Mouse (Mus musculus): ENCODE data around the gene Bcl7c. TPM values are rescaled to one million over a fixed set of nuclear protein-coding genes. Genes with fewer than 3 reads are reported as not detected.

The Bcl7c gene
- 36.0 and 45.7 TPM in 2 replicates for polyA plus RNA-seq (2014; fragmentation: Nextera tagmentation; extraction: Ambion mirVana)

DNA sequence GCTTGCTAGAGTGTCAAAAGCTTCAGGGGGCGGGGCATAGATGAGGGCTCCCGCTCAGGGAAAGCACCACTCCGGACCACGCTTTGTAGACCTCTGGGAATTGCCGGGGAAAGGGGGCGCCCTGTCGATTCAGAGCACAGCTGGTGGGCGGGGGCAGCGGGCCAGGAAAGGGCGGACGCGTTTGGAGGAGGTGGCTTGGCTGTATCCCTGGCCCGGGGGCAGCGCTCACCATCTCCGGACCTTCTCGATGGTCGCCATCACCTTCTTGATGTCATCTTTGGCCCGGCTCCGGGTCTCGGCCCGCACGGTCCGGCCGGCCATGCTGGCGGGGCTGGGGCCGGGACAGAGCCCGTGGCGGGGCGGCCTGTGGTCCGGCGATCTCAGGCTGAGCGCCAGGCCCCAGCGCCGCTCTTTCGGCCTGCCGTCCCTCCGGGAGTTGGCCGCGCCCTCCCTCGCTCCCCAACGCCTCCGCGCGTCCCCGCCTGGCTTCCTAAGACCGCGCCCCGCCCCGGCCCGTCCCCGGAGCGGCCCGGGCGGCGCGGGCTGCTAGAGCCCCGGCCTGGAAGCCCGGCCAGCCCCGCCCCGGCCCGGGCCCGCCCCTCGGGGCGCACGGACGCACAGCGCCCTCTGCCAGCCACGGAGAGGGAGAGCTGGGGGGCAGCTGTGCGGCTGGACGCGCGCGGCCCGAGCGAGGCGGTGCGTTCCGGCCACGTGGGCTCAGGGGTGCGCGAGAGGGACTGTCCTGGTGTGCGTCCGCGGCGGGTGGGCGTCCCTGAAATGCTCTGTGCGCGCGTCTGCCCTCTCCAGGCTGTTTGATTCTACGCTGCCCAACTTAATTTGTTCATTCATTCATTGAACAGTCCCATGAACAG, at the start of gene Bcl7c:
Gene Bcl7c, minus strand, starts transcription at position 727 of the 872 bp plus-strand sequence.
- Histone ChIP-seq H3K4me2 (ENCODE audit: low read depth, low read length) (peak within 1 kb of the TSS; percentile 75), H3K4me1 (ENCODE audit: control insufficient read depth, insufficient read depth, low read length) (peaks cover 14% of the 10 kb centered on the region), H3K9me3 (ENCODE audit: control insufficient read depth, low read length) (no peaks in the 10 kb centered on the region), H3K27me3 (ENCODE audit: control insufficient read depth, insufficient read depth, low read length) (no peaks in the 10 kb centered on the region), H3K27ac (ENCODE audit: low read depth, low read length) (peak within 1 kb of the TSS; percentile 92), H3K4me3 (ENCODE audit: low read depth, low read length) (peak within 1 kb of the TSS; percentile 75), H3K36me3 (ENCODE audit: control insufficient read depth, insufficient read depth, low read length) (0 out of 2 replicates have a peak, but pooled peaks cover 12% of the 10 kb centered on the region), H3K9ac (replicated peaks; ENCODE audit: low read depth, low read length) (peak within 1 kb of the TSS; percentile 83)
- peak; percentile 87 for ATAC-seq (ENCODE audit: low read depth)
- under 1% methylated on average over 64 of the region's 90 CpGs for WGBS

DNA sequence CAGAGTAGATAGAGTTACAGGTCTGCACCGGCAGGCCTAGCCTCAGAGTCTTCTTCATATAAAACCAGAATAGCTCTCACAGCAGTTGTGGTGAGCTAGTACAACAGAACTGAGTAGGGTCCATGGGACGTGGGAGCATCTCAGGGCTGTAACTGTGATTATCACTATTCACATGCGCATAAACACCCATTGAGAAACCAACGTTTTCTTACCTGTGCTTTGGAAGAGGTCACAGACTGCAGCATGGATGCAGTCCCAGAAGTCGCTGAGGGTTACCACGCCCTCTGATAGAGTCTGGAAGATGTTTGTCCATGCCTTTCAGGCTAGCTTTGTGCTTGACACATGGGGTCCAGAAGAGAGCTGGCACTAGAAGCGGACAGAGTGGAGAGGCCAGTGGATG, 45.0 kb upstream of the Bcl7c start:
- Histone ChIP-seq H3K4me1 (ENCODE audit: control insufficient read depth, insufficient read depth, low read length) (0 out of 2 replicates have a peak, but pooled peaks cover 6% of the 10 kb centered on the region), H3K27ac (ENCODE audit: low read depth, low read length) (no peak overlapping the region), H3K4me3 (ENCODE audit: low read depth, low read length) (no peak overlapping the region), H3K9me3 (ENCODE audit: control insufficient read depth, low read length) (no peaks in the 10 kb centered on the region), H3K36me3 (ENCODE audit: control insufficient read depth, insufficient read depth, low read length) (peaks cover 86% of the 10 kb centered on the region), H3K27me3 (ENCODE audit: control insufficient read depth, insufficient read depth, low read length) (no peaks in the 10 kb centered on the region), H3K4me2 (ENCODE audit: low read depth, low read length) (no peak overlapping the region), H3K9ac (replicated peaks; ENCODE audit: low read depth, low read length) (0 out of 2 replicates have a peak overlapping the region, but pooled peaks have one; percentile 12)
- ATAC-seq (ENCODE audit: low read depth), result no peak
- WGBS, result 87% methylated on average over 7 of the region's 7 CpGs

DNA sequence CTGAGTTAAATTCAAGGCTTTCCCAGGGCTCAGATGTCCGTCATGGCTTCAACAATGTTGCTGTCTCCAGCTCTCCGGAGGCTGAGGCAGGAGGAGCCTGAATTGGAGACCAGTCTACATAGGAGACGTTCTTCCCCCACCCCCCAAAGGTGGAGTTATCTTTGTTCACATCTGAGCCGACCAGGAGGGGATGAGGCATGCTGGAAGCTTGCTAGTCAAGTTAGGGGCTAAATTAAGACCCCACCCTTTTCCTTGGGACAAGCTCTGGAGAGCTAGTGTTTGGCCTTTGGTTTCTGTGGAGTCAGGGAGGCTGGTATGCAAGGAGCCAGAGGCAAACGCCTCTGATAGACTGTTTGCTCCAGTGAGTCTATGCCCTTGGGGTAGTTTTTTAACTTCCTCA, 44.4 kb upstream of the Bcl7c start:
- H3K27ac ChIP-seq (ENCODE audit: low read depth, low read length), result no peak overlapping the region
- WGBS, result 77% methylated on average over 5 of the region's 5 CpGs
- H3K4me2 ChIP-seq (ENCODE audit: low read depth, low read length), result no peak overlapping the region
- H3K9me3 ChIP-seq (ENCODE audit: control insufficient read depth, low read length), result no peaks in the 10 kb centered on the region
- no peak overlapping the region for H3K4me3 ChIP-seq (ENCODE audit: low read depth, low read length)
- H3K27me3 ChIP-seq (ENCODE audit: control insufficient read depth, insufficient read depth, low read length), result no peaks in the 10 kb centered on the region
- ATAC-seq (ENCODE audit: low read depth), result no peak
- peaks cover 83% of the 10 kb centered on the region for H3K36me3 ChIP-seq (ENCODE audit: control insufficient read depth, insufficient read depth, low read length)
- no peak overlapping the region for H3K9ac ChIP-seq (replicated peaks; ENCODE audit: low read depth, low read length)
- 0 out of 2 replicates have a peak, but pooled peaks cover 6% of the 10 kb centered on the region for H3K4me1 ChIP-seq (ENCODE audit: control insufficient read depth, insufficient read depth, low read length)

- WGBS, result 97% methylated on average over 27 of the region's 27 CpGs
- H3K36me3 ChIP-seq (ENCODE audit: control insufficient read depth, insufficient read depth, low read length), result peaks cover 76% of the 10 kb centered on the region
- H3K9ac ChIP-seq (replicated peaks; ENCODE audit: low read depth, low read length), result no peak overlapping the region
- H3K27me3 ChIP-seq (ENCODE audit: control insufficient read depth, insufficient read depth, low read length), result no peaks in the 10 kb centered on the region
- ATAC-seq (ENCODE audit: low read depth), result no peak
- peaks cover 16% of the 10 kb centered on the region for H3K4me1 ChIP-seq (ENCODE audit: control insufficient read depth, insufficient read depth, low read length)
- H3K27ac ChIP-seq (ENCODE audit: low read depth, low read length), result no peak overlapping the region
- H3K4me3 ChIP-seq (ENCODE audit: low read depth, low read length), result no peak overlapping the region
- no peaks in the 10 kb centered on the region for H3K9me3 ChIP-seq (ENCODE audit: control insufficient read depth, low read length)
- H3K4me2 ChIP-seq (ENCODE audit: low read depth, low read length), result no peak overlapping the region
These were observed 43.3 kb upstream of the Bcl7c start for GRCm38 (mm10) chr7:127752069-127752468.

DNA sequence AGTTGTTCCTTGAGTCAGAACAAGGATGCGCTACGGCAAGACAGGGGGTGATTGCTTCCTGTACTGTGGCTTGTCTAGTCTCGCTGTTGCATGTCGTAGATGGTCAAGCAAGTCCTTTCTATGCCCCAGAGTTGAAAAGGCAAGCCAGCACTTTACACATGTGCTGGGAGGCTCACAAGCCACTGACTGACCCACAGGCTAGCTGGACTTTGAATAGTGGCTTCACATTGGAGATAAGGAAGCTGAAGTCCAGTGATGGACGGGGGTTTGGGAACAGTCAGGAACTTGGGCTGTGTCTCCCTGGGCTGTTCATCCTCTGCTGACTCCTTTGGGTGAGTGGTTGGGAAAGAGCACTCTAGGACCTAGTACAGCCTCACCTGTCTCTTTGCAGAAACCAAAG, 42.9 kb upstream of the Bcl7c start:
- H3K27ac ChIP-seq (ENCODE audit: low read depth, low read length), result no peak overlapping the region

GRCm38 (mm10) chr7:127750131-127751127, 41.7 kb upstream of the Bcl7c start:
- no peak for ATAC-seq (ENCODE audit: low read depth)
- WGBS, result 90% methylated on average over 18 of the region's 19 CpGs
- H3K4me3 ChIP-seq (ENCODE audit: low read depth, low read length), result no peak overlapping the region

More for the DNA sequence above, 42.9 kb upstream of the Bcl7c start:
- no peaks in the 10 kb centered on the region for H3K27me3 ChIP-seq (ENCODE audit: control insufficient read depth, insufficient read depth, low read length)
- H3K9ac ChIP-seq (replicated peaks; ENCODE audit: low read depth, low read length), result no peak overlapping the region
- H3K4me1 ChIP-seq (ENCODE audit: control insufficient read depth, insufficient read depth, low read length), result peaks cover 15% of the 10 kb centered on the region
- no peak for ATAC-seq (ENCODE audit: low read depth)
- WGBS, result 96% methylated on average over 5 of the region's 5 CpGs
- H3K9me3 ChIP-seq (ENCODE audit: control insufficient read depth, low read length), result no peaks in the 10 kb centered on the region
- H3K4me2 ChIP-seq (ENCODE audit: low read depth, low read length), result no peak overlapping the region
- H3K36me3 ChIP-seq (ENCODE audit: control insufficient read depth, insufficient read depth, low read length), result peaks cover 72% of the 10 kb centered on the region
- H3K4me3 ChIP-seq (ENCODE audit: low read depth, low read length), result no peak overlapping the region

GRCm38 (mm10) chr7:127748235-127748560, 39.5 kb upstream of the Bcl7c start:
- peak overlapping the region; percentile 70 for H3K4me3 ChIP-seq (ENCODE audit: low read depth, low read length)

More at GRCm38 (mm10) chr7:127750131-127751127, 41.7 kb upstream of the Bcl7c start:
- peaks cover 13% of the 10 kb centered on the region for H3K4me1 ChIP-seq (ENCODE audit: control insufficient read depth, insufficient read depth, low read length)
- no peaks in the 10 kb centered on the region for H3K27me3 ChIP-seq (ENCODE audit: control insufficient read depth, insufficient read depth, low read length)
- no peaks in the 10 kb centered on the region for H3K9me3 ChIP-seq (ENCODE audit: control insufficient read depth, low read length)
- peaks cover 64% of the 10 kb centered on the region for H3K36me3 ChIP-seq (ENCODE audit: control insufficient read depth, insufficient read depth, low read length)
- H3K27ac ChIP-seq (ENCODE audit: low read depth, low read length), result no peak overlapping the region
- no peak overlapping the region for H3K4me2 ChIP-seq (ENCODE audit: low read depth, low read length)
- H3K9ac ChIP-seq (replicated peaks; ENCODE audit: low read depth, low read length), result no peak overlapping the region

DNA sequence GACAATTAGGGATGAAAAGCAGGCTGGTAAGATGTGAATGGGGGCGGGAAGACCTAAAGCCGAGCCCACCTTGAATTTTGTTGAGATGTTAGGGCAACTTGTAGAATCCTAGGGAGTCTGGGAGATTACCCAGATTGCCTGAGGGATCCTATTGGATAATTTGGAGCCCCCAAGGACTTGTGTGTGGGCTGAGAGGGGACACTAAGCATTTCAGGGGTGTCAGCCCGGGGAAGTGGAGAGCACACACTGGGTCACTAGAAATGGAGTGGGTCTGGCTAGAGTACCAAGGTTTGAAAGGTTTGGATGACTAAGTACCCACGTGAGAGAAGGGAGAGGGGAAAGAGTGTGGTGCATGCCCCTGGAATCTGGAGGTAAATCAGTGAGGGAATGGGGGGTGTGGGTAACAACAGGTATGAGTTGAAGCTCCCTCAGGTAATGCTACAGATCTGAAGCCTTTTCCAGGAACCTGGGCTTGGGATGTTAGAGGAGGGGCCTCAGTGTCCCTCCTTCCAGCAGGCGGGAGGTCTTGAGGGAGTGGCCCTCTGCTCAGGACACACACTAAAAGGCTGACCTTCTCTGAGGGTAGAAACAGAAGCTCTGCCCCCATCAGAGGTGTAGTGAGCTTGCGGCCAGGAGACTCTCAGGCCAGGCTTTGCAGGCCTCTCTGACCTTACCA, 39.0 kb upstream of the Bcl7c start:
- H3K36me3 ChIP-seq (ENCODE audit: control insufficient read depth, insufficient read depth, low read length), result peaks cover 38% of the 10 kb centered on the region
- peak overlapping the region; percentile 86; the same call in 1 of the 2 replicates for H3K9ac ChIP-seq (replicated peaks; ENCODE audit: low read depth, low read length)
- H3K4me1 ChIP-seq (ENCODE audit: control insufficient read depth, insufficient read depth, low read length), result peaks cover 10% of the 10 kb centered on the region
- H3K4me2 ChIP-seq (ENCODE audit: low read depth, low read length), result peak overlapping the region; percentile 89
- H3K4me3 ChIP-seq (ENCODE audit: low read depth, low read length), result peak overlapping the region; percentile 70
- no peaks in the 10 kb centered on the region for H3K27me3 ChIP-seq (ENCODE audit: control insufficient read depth, insufficient read depth, low read length)
- H3K9me3 ChIP-seq (ENCODE audit: control insufficient read depth, low read length), result no peaks in the 10 kb centered on the region
- peak overlapping the region; percentile 78 for H3K27ac ChIP-seq (ENCODE audit: low read depth, low read length)
- WGBS, result 43% methylated on average over 6 of the region's 6 CpGs
- no peak for ATAC-seq (ENCODE audit: low read depth)

More at GRCm38 (mm10) chr7:127748235-127748560, 39.5 kb upstream of the Bcl7c start:
- no peak overlapping the region for H3K27ac ChIP-seq (ENCODE audit: low read depth, low read length)
- no peaks in the 10 kb centered on the region for H3K27me3 ChIP-seq (ENCODE audit: control insufficient read depth, insufficient read depth, low read length)
- WGBS, result 91% methylated on average over 28 of the region's 28 CpGs
- H3K9ac ChIP-seq (replicated peaks; ENCODE audit: low read depth, low read length), result no peak overlapping the region
- H3K9me3 ChIP-seq (ENCODE audit: control insufficient read depth, low read length), result no peaks in the 10 kb centered on the region
- H3K4me2 ChIP-seq (ENCODE audit: low read depth, low read length), result peak overlapping the region; percentile 89; the same call in 1 of the 2 replicates
- peaks cover 43% of the 10 kb centered on the region for H3K36me3 ChIP-seq (ENCODE audit: control insufficient read depth, insufficient read depth, low read length)
- H3K4me1 ChIP-seq (ENCODE audit: control insufficient read depth, insufficient read depth, low read length), result peaks cover 12% of the 10 kb centered on the region
- no peak for ATAC-seq (ENCODE audit: low read depth)

Data from neural tube, embryonic 14.5 days (tissue).